Mouse (Mus musculus): Measurements from ENCODE around the gene Cd164l2. TPM values are rescaled to one million over a fixed set of nuclear protein-coding genes. Genes with fewer than 3 reads are reported as not detected.

The Cd164l2 gene
- total RNA-seq (2021) = 1 to 10 TPM; 2.6 to 4.8 TPM
- long read RNA-seq, experiment 1 = 0 reads
- long read RNA-seq, experiment 2, partial matches to known transcripts = 0 of 1 reads
- long read RNA-seq, experiment 2, other reads (novel, unspliced or antisense) = 1 of 1 reads

GRCm38 (mm10) chr4:133211751-133212561 lies at the start of gene Cd164l2, which contains the start of gene Gpr3:
Cd164l2 (plus strand) TSS chr4:133212131.
Gpr3 (minus strand) TSS chr4:133212536.
- no peak for DNase-seq (ENCODE audit: low spot score in 2 of 2)

DNA sequence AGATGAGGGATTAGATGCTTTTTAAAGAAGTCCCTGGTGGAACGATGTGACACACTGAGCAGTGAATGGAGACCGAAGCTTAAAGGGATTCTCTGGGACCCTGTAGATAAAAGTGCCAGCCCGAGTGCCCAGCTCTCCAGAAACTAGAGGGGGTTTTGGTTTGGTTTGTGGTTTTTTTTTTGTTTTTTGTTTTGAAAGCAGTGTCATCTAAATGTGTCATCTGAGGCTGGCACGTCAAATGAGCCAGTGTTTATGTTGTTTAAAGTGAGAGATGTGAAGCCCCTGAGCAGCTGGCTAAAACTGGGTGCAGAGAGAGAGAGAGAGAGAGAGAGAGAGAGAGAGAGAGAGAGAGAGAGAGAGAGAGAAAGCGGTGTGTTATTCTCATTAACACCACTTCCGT lies 49.7 kb upstream of the Cd164l2 start:
- no peak for DNase-seq (ENCODE audit: low spot score in 2 of 2)

DNA sequence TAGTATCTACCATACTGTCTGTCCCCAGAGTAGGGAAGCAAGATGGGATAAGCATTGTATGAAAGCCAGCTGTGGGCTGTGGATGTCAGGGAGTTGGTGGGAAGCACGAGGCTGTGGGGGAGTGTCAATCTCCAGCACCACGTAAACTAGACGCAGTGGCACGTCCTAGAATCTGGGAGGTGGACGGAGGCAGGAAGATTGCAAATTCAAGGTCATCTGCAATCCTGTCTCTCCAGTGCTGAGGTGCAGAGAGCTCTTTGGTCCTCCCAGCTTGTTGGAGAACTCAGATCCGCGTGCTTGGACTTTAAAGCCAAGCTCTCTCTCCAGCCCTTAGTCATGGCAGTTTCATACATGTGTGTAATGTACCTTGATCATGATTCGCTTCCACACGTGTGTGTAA lies 45.2 kb upstream of the Cd164l2 start:
- no peak for DNase-seq (ENCODE audit: low spot score in 2 of 2)

GRCm38 (mm10) chr4:133169237-133170055 lies 42.5 kb upstream of the Cd164l2 start:
- no peak for DNase-seq (ENCODE audit: low spot score in 2 of 2)

- DNase-seq (ENCODE audit: low spot score in 2 of 2) = no peak
These were observed 41.8 kb upstream of the Cd164l2 start for GRCm38 (mm10) chr4:133170056-133170524.

- DNase-seq (ENCODE audit: low spot score in 2 of 2) = no peak
These were observed 41.3 kb upstream of the Cd164l2 start for GRCm38 (mm10) chr4:133170616-133171015.

GRCm38 (mm10) chr4:133172451-133172850 lies 39.5 kb upstream of the Cd164l2 start:
- no peak for DNase-seq (ENCODE audit: low spot score in 2 of 2)

DNA sequence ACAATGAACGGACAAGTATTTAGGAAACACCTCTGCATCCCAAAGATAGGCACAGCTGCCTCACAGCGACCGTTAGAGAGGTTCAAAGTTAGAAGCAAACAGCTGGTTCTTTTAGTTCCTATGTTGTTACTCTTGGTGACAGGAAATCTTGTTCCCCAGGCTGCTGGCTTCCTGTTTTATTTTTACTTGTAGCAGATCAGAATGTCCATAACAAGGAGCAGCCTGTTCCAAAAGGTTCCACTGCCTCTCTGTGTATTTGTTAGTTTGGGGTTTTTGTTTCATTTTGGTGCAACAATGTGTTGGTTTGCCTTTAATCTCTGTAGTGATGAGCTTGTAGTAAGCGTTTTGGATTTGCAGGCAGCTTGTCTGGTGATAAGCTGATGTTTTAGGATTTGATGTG lies 37.6 kb upstream of the Cd164l2 start:
- no peak for DNase-seq (ENCODE audit: low spot score in 2 of 2)

GRCm38 (mm10) chr4:133175274-133175673 lies 36.7 kb upstream of the Cd164l2 start:
- DNase-seq (ENCODE audit: low spot score in 2 of 2) = no peak

DNA sequence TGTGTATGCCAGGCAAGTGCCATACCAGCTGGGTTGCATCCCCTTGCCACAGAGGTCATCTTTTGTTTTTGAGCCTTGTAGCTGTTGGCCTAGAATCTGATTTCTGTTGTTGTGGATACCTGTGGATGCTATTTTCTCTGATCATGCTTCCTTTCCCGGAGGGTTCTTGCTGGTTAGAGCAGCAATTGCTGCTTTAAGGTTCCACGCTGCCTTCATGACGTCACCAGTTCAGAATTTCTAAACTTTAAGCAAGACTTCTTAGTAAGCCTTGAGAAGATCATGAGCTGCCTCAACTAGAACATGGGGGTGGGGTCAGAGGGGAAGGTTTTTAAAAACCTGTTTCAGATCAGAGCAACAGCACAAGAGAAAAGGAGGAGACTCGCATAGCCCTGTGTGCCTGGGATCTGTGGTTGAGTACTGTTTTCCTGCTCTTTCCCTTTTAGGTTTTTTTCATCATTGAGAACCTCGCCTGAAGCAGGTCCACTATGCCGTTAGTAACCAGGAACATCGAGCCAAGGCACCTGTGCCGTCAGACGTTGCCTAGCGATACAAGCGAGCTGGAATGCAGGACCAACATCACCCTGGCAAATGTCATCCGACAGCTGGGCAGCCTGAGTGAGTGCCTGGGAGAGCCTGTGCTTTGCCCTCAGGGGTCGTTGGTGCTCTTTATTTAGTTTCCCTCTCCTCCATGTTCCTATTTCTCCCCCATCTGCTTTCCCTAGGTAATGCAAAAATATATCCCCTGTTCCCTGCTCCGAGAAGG lies 35.8 kb upstream of the Cd164l2 start:
- DNase-seq (ENCODE audit: low spot score in 2 of 2) = peak in 1 of 2 experiments; percentile 43

- DNase-seq (ENCODE audit: low spot score in 2 of 2) = peak in 1 of 2 experiments; percentile 46
These were observed 35.0 kb upstream of the Cd164l2 start for GRCm38 (mm10) chr4:133176761-133177403.

DNA sequence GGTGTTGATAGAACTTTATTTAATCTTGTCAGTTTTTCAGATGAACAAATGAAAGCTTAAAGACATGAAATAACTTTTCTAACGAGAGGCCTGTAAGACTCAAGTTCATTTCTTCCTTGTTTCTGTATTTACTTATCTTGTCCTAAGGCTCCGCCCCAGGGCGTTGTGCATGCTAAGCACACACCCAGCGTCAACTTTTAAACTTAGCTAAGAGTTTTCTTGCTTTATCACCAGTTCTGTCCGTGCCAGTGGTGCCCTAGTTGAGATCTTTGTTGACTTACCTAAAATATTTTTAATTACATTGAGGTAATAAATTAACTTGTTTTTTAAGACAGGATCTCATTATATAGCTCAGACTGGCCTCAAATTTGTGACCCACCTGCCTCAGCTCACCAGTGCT lies 33.6 kb upstream of the Cd164l2 start:
- DNase-seq (ENCODE audit: low spot score in 2 of 2) = no peak

DNA sequence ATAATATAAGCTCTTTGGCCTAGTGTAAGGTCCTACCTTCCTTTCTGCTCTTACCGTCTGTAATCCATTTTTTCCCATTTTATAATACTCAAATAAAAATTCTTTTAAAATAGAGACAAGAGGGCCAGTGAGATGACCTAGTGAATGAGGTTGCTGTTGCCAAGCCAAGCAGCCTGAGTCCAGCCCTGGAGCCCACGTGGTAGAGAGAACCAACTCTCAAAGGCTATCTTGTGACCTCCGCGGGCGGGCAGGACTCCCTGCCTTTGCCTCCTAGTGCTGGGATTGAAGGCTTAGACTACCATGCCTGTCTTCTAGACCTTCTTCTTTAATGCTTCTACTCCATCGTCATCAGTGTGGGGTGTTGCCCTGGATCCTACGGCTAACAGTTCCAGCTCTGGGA lies 32.7 kb upstream of the Cd164l2 start:
- no peak for DNase-seq (ENCODE audit: low spot score in 2 of 2)

DNA sequence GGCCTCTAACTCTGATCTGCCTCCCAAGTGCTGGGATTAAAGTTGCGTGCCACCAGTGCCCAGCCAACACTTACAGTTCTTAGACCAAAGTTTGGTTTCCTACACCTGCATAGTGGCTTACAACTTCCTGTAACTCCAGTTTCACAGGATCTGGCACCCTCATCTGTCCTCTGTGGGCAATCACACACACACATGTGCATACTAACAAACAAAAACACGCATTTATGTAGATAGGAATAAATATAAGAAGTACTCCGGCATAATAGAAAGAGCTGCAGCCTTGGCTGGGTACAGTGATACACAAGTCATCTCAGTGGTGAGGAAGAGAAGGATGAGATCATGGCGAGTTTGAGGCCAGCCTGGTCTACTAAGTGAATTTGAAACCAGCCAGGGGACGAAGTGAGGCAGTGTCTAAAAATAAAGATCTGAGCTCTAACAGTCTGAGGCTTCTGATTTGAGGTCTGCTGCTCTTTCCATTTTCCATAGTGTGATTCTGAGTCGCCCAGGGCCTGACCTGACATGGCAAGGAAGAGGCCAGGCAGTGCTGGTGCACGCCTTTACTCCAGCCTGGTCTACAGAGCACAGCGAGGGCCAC lies 29.4 kb upstream of the Cd164l2 start:
- DNase-seq (ENCODE audit: low spot score in 2 of 2) = no peak

DNA sequence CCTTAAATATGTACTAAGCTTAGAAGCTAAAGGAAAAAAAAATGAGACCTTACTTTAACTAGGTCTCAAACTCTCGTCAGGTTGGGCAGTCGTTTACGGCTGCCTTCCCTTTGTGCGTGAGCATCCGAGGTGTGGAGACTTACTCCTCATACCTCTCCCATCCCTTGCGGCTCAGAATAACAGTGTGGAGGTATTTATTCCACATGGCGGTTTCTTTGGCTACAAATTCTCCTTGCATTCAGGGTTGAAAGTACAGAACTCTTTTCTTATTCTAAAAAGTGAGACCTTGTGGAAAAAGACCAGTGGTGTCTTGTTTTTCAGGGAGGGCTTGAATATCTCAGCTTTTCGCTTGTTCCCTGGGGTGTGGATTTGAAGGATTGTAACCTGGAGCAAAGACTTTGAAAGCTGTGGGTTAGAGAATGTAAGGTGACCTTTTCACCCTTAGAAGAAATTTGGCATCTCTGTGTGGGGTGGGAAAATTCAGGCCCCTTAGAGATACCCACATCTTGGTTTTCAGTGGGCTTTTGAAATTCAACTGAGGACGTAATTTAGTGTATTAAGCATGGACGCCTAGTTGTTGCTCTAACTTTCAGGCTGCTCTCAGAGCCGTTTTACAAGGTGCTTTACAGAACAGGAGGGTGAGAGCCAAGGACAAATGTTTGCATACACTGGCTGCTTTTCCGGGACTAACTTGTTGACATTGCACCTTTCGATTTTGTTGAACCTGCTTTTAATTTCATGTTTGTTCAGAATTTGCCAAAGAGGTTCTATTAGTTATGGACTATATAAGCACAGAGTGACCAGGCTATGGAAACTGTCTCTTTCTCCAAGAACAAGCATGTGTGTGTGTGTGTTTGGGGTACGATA lies 27.7 kb upstream of the Cd164l2 start:
- DNase-seq (ENCODE audit: low spot score in 2 of 2) = no peak

GRCm38 (mm10) chr4:133184898-133185665 lies 26.8 kb upstream of the Cd164l2 start:
- DNase-seq (ENCODE audit: low spot score in 2 of 2) = no peak

- no peak for DNase-seq (ENCODE audit: low spot score in 2 of 2)
These were observed 26.0 kb upstream of the Cd164l2 start for GRCm38 (mm10) chr4:133185893-133186292.

- DNase-seq (ENCODE audit: low spot score in 2 of 2) = no peak
These were observed 25.1 kb upstream of the Cd164l2 start for GRCm38 (mm10) chr4:133186856-133187255.

Measured in layer of hippocampus, postnatal 14 days (tissue).